Mouse (Mus musculus) cortical plate, adult 2 months (tissue): ENCODE results near the gene Wdr43.

Experiments
- CTCF ChIP-seq: fragments of 200-500 bp; IDR thresholded peaks from 2 replicates; pipeline ENCODE4 v1.5.1; 2011; ENCODE audit warnings: mild to moderate bottlenecking, control low read depth, low read length; ENCODE audit not compliant: insufficient read depth; ENCODE audit errors: extremely low read depth
- POLR2A ChIP-seq: fragments of 200-500 bp; IDR thresholded peaks from 2 replicates; pipeline ENCODE4 v1.6.1; 2011; ENCODE audit warnings: mild to moderate bottlenecking, low read length, control low read depth; ENCODE audit not compliant: insufficient read depth; ENCODE audit errors: extremely low read depth

DNA sequence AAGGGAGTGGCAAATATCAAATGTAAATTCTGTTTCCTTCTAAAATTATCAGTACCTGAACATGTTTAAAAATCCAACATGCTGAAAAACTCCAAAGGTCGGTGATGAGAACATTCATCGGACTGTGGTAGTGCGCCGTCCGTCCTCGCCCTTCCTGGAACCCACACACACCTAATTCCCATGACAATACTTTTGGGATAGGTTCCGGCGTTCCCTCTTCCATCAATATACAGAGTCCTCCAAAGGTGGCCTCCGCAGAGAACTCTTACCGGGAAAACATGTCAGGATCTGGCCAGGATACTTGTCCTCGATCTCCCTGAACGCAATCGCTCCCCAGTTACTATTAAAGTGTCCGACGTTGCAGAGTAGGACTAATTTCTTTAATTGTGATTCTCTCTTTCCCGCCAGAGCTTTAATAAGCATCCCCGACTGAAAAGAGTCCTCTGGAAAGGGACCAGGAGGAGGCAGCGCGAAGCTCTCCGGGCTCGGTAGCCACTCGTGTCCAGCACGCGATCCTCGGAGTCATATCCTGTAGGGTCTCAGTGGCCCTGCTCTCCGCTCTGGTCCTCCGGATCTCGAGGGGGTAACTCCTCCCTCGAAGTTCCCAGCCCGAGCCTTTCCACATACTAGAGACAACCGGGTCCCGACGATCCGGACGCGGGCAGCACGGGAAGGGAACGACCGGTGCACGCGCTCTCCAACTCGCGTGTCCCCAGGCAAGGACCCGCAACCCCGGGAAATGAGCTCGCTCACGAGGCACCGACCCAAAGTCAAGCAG, 17.6 kb upstream of the Wdr43 start:
- TF ChIP-seq CTCF: no peak
- no peak for TF ChIP-seq POLR2A
